Mouse (Mus musculus): ENCODE measurements around the gene Gm4312.
"Not testable (repeated sequence)": the region's sequence is repeated elsewhere in the genome, so short reads cannot be mapped to it uniquely, and the experiment has no call there.

The Gm4312 gene

DNA sequence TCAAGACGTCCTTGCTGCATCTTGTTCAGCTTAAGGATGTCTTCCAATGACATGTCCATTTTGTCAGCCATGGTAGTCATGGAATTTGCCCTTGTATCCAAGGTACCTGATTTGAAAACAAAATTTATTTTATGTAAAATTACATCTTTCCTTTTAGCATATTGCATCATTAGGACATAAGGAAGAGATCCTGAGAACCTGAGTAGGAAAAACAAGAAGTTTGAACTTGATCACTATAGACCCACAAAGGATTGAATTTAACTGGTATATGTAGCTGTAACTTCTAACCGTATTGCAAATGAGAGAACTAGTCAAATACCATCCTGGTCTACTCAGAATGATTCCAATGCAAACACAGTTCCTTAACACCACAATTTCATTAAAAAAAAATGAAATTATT is at the start of gene Gm4312:
TSS of gene Gm4312 (minus strand) at position 101 of the 400 bp plus-strand sequence.
- not testable (repeated sequence) for DNase-seq (ENCODE audit: low read depth, low spot score); H3K27me3 ChIP-seq (ENCODE audit: control insufficient read depth, insufficient read depth, low read length, poor library complexity, severe bottlenecking); H3K36me3 ChIP-seq (ENCODE audit: control insufficient read depth, insufficient read depth, low read length, poor library complexity, severe bottlenecking)

DNA sequence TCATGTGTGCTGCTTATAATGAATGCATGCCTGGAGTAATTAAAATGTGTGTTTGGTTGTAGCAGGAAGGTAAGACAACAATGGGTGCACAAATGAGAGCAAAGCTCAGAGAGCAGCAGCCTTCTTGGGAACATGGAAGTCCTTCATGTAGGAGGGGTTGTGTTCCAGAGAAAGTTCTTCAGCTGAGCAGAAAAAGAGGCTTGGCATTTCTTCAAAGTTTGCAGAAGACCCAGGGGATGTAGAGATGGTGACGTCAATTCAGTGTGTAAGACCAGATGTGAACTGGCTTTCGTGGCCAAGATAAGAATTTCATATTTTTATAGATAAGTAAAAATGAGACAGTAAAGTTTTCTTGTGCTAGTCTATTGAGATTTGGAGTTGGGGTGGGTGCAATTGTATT is 45.2 kb upstream of the Gm4312 start:
- Histone ChIP-seq H3K36me3 (ENCODE audit: control insufficient read depth, insufficient read depth, low read length, poor library complexity, severe bottlenecking) (no peaks in the 10 kb centered on the region), H3K27me3 (ENCODE audit: control insufficient read depth, insufficient read depth, low read length, poor library complexity, severe bottlenecking) (0 out of 2 replicates have a peak, but pooled peaks cover 1% of the 10 kb centered on the region)
- DNase-seq (ENCODE audit: low read depth, low spot score): no peak

DNA sequence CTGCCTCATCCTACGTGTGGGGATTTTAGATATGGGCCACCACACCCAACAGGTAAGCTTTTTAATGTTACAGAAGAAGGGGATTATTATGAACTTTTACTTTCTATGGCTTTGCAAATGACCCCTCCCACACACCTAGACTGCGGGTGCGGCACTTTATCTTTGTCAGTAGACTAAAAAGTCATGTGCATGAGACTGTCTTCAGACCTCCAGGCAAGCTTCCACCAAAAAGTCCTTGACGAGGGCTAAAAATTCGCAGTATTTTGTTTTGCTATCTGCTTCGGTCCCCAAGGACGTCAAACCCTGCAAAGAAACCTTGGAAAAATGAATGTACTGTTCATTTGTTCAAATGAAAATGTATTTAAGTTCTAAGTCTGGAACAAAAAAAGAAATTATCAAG is 33.2 kb upstream of the Gm4312 start:
- Histone ChIP-seq H3K27me3 (ENCODE audit: control insufficient read depth, insufficient read depth, low read length, poor library complexity, severe bottlenecking) (no peaks in the 10 kb centered on the region), H3K36me3 (ENCODE audit: control insufficient read depth, insufficient read depth, low read length, poor library complexity, severe bottlenecking) (no peaks in the 10 kb centered on the region)
- no peak for DNase-seq (ENCODE audit: low read depth, low spot score)

DNA sequence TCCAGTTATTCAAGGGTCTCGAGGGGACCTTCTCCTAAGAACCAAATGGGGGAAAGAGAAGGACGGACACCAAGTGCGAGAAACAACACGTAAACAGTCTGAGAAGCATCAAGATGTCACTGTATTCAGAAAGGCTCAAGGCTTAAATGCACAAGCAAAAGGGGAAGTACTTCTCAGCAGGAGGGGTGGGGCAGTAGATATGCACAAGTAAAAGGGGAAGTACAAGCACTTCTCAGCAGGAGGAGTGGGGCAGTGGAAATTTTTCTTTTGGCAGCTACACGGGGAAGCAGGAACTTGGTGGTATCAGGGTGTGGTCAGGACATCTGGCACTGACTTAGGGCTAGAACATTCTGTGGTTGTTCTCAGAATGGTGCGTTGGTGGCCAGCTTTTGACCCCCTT is 19.9 kb upstream of the Gm4312 start:
- not testable (repeated sequence) for DNase-seq (ENCODE audit: low read depth, low spot score); H3K27me3 ChIP-seq (ENCODE audit: control insufficient read depth, insufficient read depth, low read length, poor library complexity, severe bottlenecking); H3K36me3 ChIP-seq (ENCODE audit: control insufficient read depth, insufficient read depth, low read length, poor library complexity, severe bottlenecking)

DNA sequence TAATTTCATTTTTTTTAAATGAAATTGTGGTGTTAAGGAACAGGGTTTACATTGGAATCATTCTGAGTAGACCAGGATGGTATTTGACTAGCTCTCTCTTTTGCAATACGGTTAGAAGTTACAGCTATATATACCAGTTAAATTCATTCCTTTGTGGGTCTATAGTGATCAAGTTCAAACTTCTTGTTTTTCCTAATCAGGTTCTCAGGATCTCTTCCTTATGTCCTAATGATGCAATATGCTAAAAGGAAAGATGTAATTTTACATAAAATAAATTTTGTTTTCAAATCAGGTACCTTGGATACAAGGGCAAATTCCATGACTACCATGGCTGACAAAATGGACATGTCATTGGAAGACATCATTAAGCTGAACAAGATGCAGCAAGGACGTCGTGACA is 21.3 kb downstream of the Gm4312 start, which contains the start of gene Gm4307:
TSS of gene Gm4307 (plus strand) at position 301 of the 400 bp plus-strand sequence.
- DNase-seq (ENCODE audit: low read depth, low spot score); H3K27me3 ChIP-seq (ENCODE audit: control insufficient read depth, insufficient read depth, low read length, poor library complexity, severe bottlenecking); H3K36me3 ChIP-seq (ENCODE audit: control insufficient read depth, insufficient read depth, low read length, poor library complexity, severe bottlenecking): not testable (repeated sequence)

DNA sequence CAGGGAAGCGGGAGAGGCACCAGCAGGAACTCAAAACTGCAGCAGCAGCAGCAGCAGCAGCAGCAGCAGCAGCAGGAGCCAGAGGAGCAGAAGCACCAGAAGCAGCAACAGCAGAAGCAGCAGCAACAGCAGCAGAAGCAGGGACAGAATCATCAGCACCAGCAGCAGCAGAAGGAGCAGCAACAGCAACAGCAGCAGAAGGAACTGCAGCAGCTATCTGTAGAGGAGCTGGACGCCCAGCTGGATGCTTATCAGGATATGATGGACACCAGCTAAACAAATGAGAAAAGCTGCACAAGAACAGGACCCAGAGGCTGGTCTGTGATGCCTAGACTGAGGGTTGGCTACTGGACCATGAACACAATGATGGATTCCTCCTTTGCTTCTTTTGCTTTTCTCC is 25.5 kb downstream of the Gm4312 start:
- DNase-seq (ENCODE audit: low read depth, low spot score); H3K27me3 ChIP-seq (ENCODE audit: control insufficient read depth, insufficient read depth, low read length, poor library complexity, severe bottlenecking); H3K36me3 ChIP-seq (ENCODE audit: control insufficient read depth, insufficient read depth, low read length, poor library complexity, severe bottlenecking): not testable (repeated sequence)

DNA sequence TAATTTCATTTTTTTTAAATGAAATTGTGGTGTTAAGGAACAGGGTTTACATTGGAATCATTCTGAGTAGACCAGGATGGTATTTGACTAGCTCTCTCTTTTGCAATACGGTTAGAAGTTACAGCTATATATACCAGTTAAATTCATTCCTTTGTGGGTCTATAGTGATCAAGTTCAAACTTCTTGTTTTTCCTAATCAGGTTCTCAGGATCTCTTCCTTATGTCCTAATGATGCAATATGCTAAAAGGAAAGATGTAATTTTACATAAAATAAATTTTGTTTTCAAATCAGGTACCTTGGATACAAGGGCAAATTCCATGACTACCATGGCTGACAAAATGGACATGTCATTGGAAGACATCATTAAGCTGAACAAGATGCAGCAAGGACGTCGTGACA is 31.6 kb downstream of the Gm4312 start, which contains the start of gene Gm4305:
TSS of gene Gm4305 (plus strand) at position 301 of the 400 bp plus-strand sequence.
- H3K27me3 ChIP-seq (ENCODE audit: control insufficient read depth, insufficient read depth, low read length, poor library complexity, severe bottlenecking); DNase-seq (ENCODE audit: low read depth, low spot score); H3K36me3 ChIP-seq (ENCODE audit: control insufficient read depth, insufficient read depth, low read length, poor library complexity, severe bottlenecking): not testable (repeated sequence)

DNA sequence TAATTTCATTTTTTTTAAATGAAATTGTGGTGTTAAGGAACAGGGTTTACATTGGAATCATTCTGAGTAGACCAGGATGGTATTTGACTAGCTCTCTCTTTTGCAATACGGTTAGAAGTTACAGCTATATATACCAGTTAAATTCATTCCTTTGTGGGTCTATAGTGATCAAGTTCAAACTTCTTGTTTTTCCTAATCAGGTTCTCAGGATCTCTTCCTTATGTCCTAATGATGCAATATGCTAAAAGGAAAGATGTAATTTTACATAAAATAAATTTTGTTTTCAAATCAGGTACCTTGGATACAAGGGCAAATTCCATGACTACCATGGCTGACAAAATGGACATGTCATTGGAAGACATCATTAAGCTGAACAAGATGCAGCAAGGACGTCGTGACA is 36.7 kb downstream of the Gm4312 start, which contains the start of gene Gm4303:
TSS of gene Gm4303 (plus strand) at position 301 of the 400 bp plus-strand sequence.
- DNase-seq (ENCODE audit: low read depth, low spot score); H3K27me3 ChIP-seq (ENCODE audit: control insufficient read depth, insufficient read depth, low read length, poor library complexity, severe bottlenecking); H3K36me3 ChIP-seq (ENCODE audit: control insufficient read depth, insufficient read depth, low read length, poor library complexity, severe bottlenecking): not testable (repeated sequence)

DNA sequence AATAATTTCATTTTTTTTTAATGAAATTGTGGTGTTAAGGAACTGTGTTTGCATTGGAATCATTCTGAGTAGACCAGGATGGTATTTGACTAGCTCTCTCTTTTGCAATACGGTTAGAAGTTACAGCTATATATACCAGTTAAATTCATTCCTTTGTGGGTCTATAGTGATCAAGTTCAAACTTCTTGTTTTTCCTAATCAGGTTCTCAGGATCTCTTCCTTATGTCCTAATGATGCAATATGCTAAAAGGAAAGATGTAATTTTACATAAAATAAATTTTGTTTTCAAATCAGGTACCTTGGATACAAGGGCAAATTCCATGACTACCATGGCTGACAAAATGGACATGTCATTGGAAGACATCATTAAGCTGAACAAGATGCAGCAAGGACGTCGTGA is 41.8 kb downstream of the Gm4312 start, which contains the start of gene Gm4302:
TSS of gene Gm4302 (plus strand) at position 301 of the 400 bp plus-strand sequence.
- not testable (repeated sequence) for H3K27me3 ChIP-seq (ENCODE audit: control insufficient read depth, insufficient read depth, low read length, poor library complexity, severe bottlenecking); DNase-seq (ENCODE audit: low read depth, low spot score); H3K36me3 ChIP-seq (ENCODE audit: control insufficient read depth, insufficient read depth, low read length, poor library complexity, severe bottlenecking)

DNA sequence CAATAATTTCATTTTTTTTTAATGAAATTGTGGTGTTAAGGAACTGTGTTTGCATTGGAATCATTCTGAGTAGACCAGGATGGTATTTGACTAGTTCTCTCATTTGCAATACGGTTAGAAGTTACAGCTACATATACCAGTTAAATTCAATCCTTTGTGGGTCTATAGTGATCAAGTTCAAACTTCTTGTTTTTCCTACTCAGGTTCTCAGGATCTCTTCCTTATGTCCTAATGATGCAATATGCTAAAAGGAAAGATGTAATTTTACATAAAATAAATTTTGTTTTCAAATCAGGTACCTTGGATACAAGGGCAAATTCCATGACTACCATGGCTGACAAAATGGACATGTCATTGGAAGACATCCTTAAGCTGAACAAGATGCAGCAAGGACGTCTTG is 47.0 kb downstream of the Gm4312 start, which contains the start of gene Gm4301:
TSS of gene Gm4301 (plus strand) at position 301 of the 400 bp plus-strand sequence.
- not testable (repeated sequence) for H3K27me3 ChIP-seq (ENCODE audit: control insufficient read depth, insufficient read depth, low read length, poor library complexity, severe bottlenecking); DNase-seq (ENCODE audit: low read depth, low spot score); H3K36me3 ChIP-seq (ENCODE audit: control insufficient read depth, insufficient read depth, low read length, poor library complexity, severe bottlenecking)
